Mouse (Mus musculus): Measurements from ENCODE around the gene Slc1a7.

Slc1a7 gene

DNA sequence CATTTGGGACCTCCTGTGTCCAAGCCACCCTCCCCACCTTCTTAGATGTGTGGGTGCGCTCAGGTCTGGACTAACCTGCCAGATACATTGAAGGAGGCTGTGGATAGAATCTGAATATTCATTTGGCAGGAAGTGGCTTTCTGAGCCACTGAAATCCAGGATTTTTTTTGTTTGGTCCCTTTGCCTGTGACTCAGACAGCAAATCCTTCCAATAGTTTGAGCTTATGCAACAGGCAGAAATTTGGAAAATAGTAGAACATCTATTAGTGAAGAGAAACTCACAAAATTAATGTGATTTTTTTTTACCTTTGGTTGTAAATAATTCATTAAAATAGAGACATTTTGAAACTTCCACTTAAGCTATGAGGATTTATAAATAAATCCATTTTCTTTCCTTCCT lies 3.0 kb downstream of the Slc1a7 start:
- no peak for DNase-seq

DNA sequence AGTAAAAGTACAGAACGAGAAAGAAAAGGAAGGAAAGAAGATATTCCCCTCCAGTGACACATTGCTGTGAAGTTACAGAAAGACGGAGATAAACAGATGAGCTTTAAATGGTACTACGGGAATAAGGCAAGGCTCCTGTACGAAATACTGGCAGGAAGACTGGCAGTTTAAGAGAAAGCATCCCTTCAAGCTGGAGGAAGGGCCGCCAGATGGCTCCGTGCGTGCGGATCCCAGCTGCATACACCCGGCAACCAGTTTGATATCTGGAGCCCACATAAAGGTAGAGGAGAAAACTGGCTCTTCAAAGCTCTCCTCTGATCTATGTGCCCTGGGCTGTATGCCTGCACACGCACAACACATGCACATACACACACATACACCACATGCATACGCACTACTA lies 6.4 kb downstream of the Slc1a7 start:
- DNase-seq, result no peak

DNA sequence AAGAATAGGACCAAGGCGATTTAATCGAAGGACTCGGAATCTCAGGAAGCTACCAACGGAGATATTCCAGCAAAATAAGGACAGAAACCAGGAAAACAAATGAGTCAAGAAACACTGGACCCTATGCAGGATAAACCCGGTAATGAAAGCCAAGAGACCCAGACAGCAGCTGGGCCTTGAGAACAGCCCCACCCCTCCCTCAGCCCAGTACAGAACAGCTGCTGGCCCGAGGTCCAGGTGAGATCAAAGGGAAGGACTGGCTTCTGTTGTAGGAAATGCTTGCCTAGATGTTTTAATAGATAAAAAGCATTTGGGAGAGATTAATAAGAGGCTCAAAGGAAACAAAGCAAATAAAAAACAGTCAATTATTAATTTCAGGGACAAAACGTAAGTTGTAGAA lies 6.9 kb downstream of the Slc1a7 start:
- no peak for DNase-seq

DNA sequence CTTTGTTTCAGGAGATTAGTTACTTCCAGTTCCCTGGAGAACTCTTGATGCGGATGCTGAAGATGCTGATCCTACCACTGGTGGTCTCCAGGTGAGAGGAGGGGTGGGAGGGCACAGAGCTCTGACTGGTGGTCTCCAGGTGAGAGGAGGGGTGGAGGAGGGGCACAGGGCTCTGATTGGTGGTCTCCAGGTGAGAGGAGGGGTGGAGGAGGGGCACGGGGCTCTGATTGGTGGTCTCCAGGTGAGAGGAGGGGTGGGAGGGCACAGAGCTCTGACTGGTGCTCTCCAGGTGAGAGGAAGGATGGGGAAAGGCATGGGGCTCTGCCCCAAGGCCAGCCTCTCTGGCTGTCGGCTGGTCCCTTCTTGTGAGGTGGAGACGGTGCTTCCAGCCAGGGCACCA lies 9.5 kb downstream of the Slc1a7 start:
- no peak for DNase-seq

DNA sequence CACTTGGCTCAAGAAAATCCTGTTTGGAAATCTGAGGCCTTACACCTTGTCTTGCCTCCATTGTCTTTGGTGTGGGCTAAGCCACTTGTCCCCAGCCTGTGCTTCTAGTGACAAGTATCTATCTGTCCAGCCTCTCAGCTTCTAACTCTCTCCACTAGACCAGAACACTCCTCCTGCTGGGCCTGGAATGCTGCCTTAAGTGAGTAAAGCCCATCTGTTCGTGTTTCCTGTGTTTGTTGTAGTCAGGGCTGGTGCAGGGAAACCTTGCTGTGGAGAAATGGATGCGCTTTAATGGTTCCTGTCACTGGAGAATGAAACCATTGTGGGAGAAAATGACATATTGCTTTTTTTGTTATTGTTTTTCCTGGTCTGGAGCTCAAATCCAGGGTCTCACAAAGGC lies 11.4 kb downstream of the Slc1a7 start:
- peak; percentile 39 for DNase-seq

DNA sequence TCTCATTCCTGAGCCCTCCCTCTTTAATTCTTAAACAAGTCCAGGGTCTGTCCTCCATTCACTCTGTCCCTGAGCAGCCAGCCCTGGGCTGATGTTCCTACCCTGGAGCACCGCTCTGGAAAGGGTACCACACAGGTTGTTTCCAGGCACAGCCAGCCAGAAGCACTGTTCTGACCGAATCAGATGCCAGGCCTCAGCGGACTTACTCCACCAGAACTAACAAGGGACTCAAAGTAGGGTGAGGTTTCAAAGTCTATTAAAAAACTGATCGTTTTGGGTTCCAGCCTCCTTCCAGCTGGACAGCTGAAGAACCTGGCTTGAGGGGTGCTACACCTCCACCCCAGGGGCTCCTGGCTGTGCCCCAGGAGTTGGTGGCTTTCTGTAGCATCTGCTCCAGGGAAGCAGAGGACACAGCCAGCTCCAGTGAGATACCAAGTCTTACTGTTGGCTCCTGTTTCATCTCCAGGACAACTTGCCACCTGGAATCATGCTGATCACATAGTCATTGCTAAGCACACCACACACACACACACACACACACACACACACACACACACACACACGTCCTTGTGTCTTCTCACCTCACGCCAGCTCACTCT lies 12.0 kb downstream of the Slc1a7 start:
- no peak for DNase-seq

DNA sequence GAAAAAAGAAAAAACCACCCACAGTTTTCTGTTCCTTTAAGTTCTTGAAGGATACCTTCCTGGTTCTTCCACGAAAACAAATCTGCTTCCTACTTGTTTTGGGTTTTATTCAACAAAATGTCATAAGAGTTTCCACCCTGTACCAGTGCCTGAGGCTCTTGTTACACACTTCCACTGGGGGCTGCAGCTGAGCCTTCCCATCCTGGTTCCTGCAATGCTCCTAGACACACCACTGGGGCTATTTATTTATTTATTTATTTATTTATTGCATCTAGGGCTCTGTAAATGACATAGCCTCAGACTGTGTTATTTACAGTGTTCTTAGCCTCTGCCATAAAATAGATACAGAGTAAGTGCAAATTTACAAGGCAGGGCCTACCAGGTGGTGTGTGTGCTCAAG lies 15.6 kb downstream of the Slc1a7 start:
- DNase-seq, result no peak

DNA sequence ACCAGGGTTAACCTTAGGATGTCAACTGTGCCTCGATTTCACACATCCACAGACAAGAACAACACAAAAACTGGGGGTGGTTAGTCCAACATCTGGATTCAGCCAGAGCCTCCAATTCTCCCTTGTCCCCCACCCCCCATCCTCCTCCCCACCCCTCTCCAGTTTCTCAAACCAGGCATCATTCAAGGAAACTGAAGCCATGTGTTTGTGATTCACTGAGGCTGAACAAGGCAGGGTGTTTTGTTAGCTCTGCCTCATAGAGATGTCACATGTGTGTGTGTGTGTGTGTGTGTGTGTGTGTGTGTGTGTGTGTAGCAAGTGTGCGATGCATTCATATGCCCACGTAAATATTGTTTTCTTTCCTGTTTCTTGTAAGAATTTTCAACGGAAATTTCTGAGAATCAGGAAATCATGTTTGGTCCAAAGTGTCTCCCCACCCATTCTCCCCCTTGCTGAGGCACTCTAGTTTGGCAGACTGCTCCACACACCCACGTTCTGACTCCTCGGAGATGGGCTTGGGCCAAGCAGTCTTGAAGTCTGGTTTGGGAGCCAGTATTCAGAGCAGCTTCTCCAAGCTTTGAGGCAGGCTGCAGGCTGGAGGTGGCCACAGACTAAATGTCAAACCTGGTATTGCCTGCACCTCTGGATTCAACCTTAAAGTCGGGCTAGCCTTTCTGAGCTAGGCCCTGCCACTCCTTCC lies 16.3 kb downstream of the Slc1a7 start:
- DNase-seq, result peak; percentile 53

DNA sequence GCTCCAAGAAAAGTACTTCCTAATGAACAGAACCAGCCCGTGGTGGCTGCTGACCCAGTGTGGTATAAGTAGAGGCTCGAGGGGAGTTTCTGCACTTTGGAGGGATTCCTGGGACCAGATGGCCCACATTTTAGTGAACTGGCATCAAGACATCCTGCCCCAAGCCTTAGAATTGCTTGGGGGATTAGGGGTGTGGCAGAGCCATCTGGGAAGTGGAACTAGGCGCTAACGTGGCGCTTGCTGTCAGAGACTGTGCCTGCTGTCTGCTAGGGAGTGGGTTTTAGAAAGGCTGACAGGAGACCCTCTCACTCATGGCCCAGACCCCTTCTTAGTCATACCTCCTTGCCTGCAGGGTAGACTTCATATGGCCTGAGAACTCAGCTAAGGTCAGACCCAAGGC lies 17.7 kb downstream of the Slc1a7 start:
- DNase-seq, result no peak

DNA sequence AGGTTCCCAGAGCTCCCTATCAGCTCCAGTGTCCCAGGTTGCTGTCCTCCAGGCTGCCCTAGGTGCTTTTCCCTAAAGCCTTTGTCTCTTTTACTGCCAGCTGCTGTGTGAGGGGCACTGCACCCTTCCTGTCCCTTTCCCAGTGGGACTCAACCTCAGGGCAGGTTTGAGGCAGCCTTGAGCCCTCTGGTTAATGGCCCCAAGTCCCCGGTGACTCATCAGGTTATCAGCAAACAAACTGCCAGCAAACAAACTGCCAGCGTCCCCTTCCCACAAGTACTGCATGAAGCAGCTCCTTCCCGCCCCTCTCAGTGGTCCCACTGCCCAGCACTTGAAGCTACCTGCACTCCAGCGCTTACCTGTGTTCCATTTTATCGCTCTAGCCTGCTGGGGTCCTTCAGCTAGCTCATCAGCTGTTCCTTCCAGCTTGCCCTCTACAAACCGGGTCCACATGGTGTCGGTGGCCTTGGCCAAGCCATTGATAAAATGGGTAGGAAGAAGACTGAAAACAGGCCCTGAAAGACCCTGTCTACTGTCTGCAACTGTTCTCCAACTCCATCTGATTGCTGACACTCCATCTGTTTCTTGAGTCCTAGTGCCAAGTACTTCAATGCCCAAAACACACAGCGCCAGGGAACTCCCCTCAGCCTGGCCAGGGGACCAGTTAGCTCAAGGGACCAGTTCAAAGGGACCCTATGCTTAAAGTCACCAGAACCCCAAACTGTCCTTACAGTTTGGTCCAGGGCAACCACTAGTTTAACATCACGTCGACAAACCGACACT lies 18.4 kb downstream of the Slc1a7 start:
- no peak for DNase-seq

DNA sequence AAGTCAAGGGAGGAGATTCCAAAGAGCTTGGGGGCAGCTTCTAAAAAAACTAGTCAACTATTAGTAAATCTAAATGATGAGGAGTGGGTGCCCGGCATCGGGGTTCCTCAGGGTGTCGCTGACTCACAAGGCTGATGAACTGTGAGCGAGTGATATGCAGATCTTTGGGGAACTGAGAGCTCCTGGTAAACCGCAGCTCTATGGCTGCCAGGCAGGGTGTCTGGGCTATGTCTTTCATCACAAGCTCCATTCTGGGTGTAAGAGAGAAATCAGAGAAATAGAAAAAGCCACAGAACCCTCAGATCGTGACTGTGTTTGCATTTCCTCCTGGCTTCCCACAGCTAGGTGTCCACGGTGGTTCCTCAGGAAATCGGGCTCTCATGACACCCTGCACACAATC lies 20.8 kb downstream of the Slc1a7 start:
- no peak for DNase-seq

DNA sequence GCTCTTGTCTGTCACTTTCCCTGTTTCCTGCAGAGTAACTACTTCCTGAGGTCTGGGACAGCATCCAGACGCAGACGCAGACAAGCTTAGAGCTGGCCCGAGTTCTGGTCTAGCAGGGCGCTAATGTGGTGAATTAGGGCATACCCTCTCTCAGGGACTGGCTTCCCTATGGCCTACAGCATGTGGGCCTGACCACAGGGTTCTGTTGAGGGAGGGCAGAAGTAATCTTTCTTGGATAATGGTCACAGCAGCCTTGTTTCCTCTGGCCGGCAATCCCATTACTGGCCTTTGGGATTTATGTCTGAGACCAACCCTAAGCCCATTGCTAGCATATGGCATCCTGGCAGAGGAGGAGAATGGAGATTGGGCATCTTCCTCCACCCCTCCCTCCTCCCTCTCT lies 22.7 kb downstream of the Slc1a7 start:
- no peak for DNase-seq

DNA sequence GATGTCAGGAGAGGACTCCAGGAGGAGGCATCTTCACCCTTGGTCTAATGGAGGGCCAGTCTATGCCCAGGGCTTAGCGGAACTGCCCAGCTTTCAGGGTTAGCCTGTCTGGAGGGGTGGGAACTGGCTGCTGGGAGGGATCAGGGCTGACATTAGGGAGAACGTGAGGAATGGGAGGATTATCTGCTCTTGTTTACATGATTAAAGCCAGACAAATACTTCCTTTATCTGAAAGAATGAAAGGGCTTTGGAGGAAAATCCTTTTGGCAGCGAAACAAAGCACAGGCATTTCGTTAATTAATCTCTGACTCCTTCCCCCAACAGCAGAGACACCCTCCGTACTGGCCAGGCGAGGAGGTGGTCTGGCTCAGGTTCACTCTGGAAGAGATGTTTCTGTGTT lies 23.7 kb downstream of the Slc1a7 start:
- no peak for DNase-seq

DNA sequence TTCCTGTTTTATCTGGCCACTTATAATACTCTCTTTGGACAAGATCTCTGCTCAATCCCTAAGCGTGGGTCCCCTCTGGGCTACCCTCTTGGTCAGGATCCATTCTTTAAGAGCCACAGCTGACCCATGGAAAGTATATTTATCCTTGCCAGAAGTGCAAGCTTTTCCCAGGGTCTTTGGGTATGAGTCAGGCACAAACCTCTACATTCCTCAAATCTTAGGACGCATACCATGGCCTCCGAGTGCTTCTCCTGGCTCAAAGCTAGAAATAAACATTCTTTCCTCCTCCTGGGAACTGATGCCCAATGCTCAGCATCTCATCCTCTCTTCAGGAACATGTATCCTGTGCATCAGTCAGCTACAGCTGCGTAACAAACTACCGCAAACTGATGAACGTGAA lies 26.9 kb downstream of the Slc1a7 start:
- no peak for DNase-seq

DNA sequence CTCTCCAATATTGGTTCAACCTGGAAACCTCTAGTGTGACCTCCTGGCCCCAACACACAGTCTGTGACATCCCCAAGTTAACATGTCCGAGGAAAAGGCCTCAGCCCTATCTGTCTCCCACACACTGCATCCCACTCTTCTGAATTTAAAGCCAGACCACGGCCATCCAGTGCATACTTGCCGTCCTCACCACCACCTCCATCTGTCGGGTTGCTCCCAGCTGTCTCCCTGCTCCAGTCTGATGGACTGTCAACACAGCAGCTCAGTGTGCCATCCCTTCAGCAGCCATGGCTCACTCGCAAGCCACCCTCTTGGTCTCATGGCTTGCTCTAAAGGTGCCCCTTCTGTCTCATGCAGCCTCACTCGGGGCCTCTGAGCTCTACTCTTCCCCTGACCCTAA lies 27.6 kb downstream of the Slc1a7 start:
- DNase-seq, result no peak

DNA sequence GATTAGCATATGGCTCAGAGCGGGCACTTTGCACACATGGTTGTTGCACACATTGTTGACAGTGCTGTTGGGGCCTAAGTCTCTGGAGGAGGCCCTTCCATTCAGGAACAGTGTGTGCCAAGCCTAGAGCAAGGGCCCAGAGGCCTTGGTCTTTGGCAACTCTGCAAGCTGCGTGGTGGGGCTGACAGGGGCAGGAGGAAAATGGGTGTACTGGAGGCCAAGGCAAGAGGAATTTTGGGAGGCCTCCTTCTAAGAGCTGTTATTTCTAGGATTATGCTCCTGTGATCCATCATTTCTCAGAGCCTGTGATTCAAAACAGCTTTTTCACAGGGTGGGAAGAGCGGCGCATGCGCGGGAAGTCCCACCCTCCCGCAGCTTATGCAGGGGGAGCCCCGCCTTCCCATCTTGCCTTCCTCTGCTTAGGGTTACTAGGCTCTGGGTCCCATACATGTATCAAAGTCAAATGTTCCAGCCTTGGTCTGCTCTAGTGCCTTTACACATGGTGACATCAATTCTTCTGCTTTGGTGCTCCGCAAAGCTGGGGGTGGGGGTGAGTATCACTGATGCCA lies 28.4 kb downstream of the Slc1a7 start:
- DNase-seq, result no peak

DNA sequence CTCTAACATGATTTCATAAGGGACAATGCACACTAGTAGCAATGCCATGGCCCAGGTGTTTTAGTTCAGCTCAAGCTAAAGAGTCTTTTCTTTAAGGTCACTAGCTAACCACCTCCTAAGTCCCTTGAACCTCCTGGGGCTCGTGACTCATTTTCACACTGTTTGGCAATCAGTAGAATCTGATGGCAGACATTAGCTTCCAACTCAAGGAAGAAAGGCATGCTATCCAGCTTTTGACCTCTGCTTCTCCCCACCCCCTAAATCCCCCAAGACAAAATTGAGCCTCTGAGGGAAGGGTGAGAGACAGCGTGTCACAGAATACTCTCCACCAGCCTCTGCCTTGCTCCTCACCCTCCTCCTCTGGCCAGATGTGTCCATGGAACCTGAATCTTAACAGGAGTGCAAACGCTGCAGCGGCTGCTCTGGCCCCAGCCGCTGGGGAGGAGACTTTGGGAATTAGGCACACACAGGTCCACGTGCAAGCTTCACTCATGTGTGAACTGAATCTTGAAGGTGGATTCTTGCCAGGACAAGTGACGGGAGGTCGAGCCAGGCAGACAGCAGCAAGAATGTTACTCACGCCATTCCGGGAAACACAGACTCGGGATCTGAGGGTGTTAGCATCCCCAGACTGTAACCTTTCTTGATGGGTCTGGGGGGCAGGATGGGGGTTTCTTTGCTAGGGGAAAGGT lies 30.7 kb downstream of the Slc1a7 start:
- DNase-seq, result no peak

DNA sequence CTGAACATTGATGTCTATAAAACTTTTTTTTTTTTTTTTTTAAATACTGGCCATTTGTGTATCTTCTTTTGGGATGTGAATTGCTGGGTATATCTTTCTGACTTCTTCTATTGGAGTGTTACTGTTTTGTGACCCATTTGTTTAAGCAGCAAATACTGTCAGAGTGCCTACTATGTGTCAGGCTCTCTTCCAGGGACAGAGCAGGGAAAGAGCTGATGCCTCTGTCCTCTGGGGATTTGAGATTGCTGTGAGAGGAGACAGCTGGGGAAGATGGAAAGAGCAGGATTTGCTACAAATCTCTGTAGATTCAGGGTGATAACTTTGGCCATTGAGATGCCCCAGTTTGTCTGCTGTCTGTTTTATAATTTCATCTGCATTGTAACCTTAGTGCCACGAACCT lies 31.2 kb downstream of the Slc1a7 start:
- no peak for DNase-seq

DNA sequence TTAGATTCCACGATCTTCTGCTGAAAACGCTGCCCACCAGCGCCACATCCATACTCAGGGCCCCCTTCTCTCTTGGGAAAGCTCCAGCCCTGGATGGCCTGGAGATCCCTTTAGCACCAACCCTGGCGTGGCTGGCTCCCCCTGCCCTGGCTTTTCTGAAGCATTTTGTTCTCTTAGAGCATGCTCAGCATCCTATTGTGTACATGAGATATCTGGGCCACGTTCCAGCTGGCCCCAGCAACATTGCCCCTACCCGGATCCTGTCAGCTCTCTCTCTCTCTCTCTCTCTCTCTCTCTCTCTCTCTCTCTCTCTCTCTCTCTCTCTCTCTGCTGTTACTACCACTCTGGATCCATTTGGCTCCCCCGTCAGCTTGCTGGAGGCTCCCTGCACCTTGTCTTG lies 37.2 kb downstream of the Slc1a7 start:
- no peak for DNase-seq

DNA sequence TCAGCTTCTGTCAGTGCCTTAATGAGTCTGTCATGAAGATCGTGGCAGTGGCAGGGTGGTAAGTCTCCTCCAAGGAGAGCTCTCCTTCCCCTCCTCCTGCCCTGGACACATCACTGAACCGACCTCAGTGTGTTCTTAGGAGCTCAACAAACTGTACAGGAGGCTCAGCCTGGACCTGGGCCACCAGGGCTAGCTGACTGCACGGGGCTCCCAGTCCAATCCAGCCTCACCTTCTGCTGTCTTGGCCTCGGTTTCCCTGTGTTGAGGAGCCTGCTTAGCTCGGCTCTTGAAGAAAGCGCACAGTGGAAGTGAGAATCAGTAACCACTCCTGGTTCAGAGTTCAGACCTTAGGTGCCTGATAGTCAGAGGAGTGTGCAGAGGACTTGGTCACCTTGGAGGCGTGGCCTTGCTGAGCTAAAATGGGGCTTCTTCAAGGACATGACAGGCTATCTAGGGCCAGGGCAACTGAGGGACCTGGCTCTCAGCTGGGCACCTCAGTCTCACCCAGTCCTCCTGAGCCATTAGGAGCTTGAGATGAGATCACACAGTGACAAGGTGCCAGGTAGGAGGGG lies 39.5 kb downstream of the Slc1a7 start:
- no peak for DNase-seq

DNA sequence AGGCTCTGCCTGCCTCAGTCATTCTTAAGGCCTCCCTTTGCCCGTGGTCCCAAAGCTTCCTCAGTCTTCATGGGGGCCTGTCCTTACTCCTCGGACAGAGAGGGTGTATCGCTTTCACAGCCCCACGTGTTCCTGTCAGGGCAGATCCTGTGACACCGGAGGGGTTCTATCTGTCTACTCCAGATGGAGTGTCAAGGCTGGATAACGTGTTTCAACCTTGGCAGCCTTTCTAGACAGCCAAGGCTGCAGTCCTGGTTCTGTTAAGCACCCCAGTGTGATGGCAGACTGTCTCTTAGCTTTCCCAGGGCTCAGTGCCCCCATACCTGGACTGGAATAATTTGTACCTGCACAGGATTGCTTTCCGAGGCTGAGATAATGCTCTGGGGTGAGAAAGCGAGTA lies 40.4 kb downstream of the Slc1a7 start:
- no peak for DNase-seq

DNA sequence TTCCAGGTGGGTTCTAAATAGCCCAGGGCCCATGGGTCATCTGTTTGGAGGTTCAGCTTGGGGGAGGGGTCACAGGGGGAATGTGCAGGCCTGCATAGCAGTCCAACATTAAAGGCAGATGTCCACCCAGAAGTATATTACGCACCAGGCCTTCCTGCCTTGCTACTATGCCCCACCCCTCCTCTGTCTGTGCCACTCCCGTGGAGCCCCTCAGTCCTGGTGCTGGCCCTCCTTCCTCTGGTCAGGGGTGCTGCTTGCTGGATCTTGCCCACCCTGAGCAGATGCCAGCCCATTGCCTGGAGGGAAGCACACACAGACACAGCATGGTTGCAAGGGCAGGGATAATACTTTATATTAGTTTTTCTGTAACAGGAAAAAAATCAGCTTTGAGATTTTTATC lies 46.3 kb downstream of the Slc1a7 start:
- DNase-seq, result no peak

Measured in embryo, embryonic 11 days (tissue).